8 mouse cellular contexts compared by ENCODE assay signal in genomic region chr3:152193635-152194097, GRCm38 (mm10). TPM values are rescaled to one million over a fixed set of nuclear protein-coding genes. Genes with fewer than 3 reads are reported as not detected.
DNase-seq lines count a peak whose midpoint lies in the region; ATAC-seq and TF ChIP-seq lines count a peak whose summit lies in the region.

No protein-coding gene starts in this region.

- in situ Hi-C loops in ES-E14 (cut with MboI; ENCODE audit: low sequenced_read_pairs in 2 of 2, unreplicated experiment in 2 of 2): no loop called here

- H3K4me2 ChIP-seq in forebrain, embryonic 16.5 days (ENCODE audit: low read length): peak overlapping the region; percentile 75
- peak overlapping the region; percentile 55 for H3K4me2 ChIP-seq in lung, embryonic 15.5 days

- no peaks in the 10 kb centered on the region for H3K9me3 ChIP-seq in ES-E14 (ENCODE audit: control insufficient read depth, insufficient read depth, low read depth, low read length)
- no peaks in the 10 kb centered on the region for H3K9me3 ChIP-seq in forebrain, embryonic 16.5 days (ENCODE audit: control insufficient read depth, low read length)
- H3K9me3 ChIP-seq in lung, embryonic 15.5 days: no peaks in the 10 kb centered on the region

- WGBS in forebrain, embryonic 16.5 days: under 1% methylated on average over 17 of the region's 17 CpGs
- WGBS in lung, embryonic 15.5 days: under 1% methylated on average over 17 of the region's 17 CpGs

- H3K27ac ChIP-seq in ES-E14 (ENCODE audit: insufficient read depth, low read depth, low read length, poor library complexity, severe bottlenecking): no peak overlapping the region
- peak overlapping the region; percentile 79 for H3K27ac ChIP-seq in forebrain, embryonic 16.5 days (ENCODE audit: low read length)
- H3K27ac ChIP-seq in lung, embryonic 15.5 days: peak overlapping the region; percentile 89

- no peaks in the 10 kb centered on the region for H3K36me3 ChIP-seq in ES-E14 (ENCODE audit: control insufficient read depth, insufficient read depth, low read length, poor library complexity, severe bottlenecking)
- no peaks in the 10 kb centered on the region for H3K36me3 ChIP-seq in forebrain, embryonic 16.5 days (ENCODE audit: control insufficient read depth, insufficient read depth)
- H3K36me3 ChIP-seq in lung, embryonic 15.5 days: no peaks in the 10 kb centered on the region

- peak; percentile 56 for DNase-seq in ES-E14 (ENCODE audit: low read depth, low spot score)
- peak; percentile 80 for DNase-seq in cerebellum, adult 11-12 months
- DNase-seq in heart, postnatal 4 days: peak; percentile 87
- peak; percentile 89 for DNase-seq in layer of hippocampus, adult 8-10 months (ENCODE audit: low spot score in 2 of 2)
- peak; percentile 87 for DNase-seq in ovary, adult 18-20 months (ENCODE audit: low spot score)
- peak; percentile 87 for DNase-seq in thymus, postnatal 0 days (ENCODE audit: low spot score)

- no peaks in the 10 kb centered on the region for H3K27me3 ChIP-seq in forebrain, embryonic 16.5 days (replicated peaks; ENCODE audit: control insufficient read depth, insufficient read depth, low read length)
- H3K27me3 ChIP-seq in lung, embryonic 15.5 days: no peaks in the 10 kb centered on the region

- peak; percentile 100 for ATAC-seq in forebrain, embryonic 16.5 days
- ATAC-seq in lung, embryonic 15.5 days (ENCODE audit: borderline replicate concordance, extremely low read depth, low FRiP score, low TSS enrichment): peak; percentile 93

- no peaks in the 10 kb centered on the region; a peak in 1 of 4 replicates for H3K4me1 ChIP-seq in ES-E14 (ENCODE audit: control insufficient read depth in 2 of 2, insufficient read depth in 2 of 2, low read length in 2 of 2, poor library complexity in 1 of 2)
- peaks cover 18% of the 10 kb centered on the region for H3K4me1 ChIP-seq in forebrain, embryonic 16.5 days (replicated peaks; ENCODE audit: control insufficient read depth, insufficient read depth, low read length)
- peaks cover 25% of the 10 kb centered on the region for H3K4me1 ChIP-seq in lung, embryonic 15.5 days

- peak overlapping the region; percentile 61; the same call in 1 of the 2 replicates for H3K9ac ChIP-seq in ES-E14 (ENCODE audit: insufficient read depth, low read depth, low read length, poor library complexity, severe bottlenecking)
- H3K9ac ChIP-seq in forebrain, embryonic 16.5 days (replicated peaks; ENCODE audit: low read depth, low read length): peak overlapping the region; percentile 58
- peak overlapping the region; percentile 53 for H3K9ac ChIP-seq in lung, embryonic 15.5 days

- H3K4me3 ChIP-seq in ES-E14 (ENCODE audit: insufficient read depth in 1 of 2, low read depth in 1 of 2, low read length in 2 of 2, poor library complexity in 1 of 2, severe bottlenecking in 1 of 2): peak overlapping the region in 1 of 2 experiments; percentile 24; a peak in 3 of 4 replicates
- peak overlapping the region; percentile 54 for H3K4me3 ChIP-seq in forebrain, embryonic 16.5 days (replicated peaks; ENCODE audit: low read length)
- peak overlapping the region; percentile 50 for H3K4me3 ChIP-seq in lung, embryonic 15.5 days

TF ChIP-seq in ES-E14, 5 proteins besides CTCF, POLR2A, EP300 and RAD21:
- no peak for TF ChIP-seq ZNF384 (IDR thresholded peaks at IDR 0.05; ENCODE audit: low read depth, low read length)
- TF ChIP-seq MAFK (IDR thresholded peaks at IDR 0.05; ENCODE audit: insufficient read depth, low read depth, low read length): no peak
- no peak for TF ChIP-seq ZC3H11A (IDR thresholded peaks at IDR 0.05; ENCODE audit: borderline replicate concordance, low read depth, low read length)
- TF ChIP-seq HCFC1 (IDR thresholded peaks at IDR 0.05; ENCODE audit: borderline replicate concordance, insufficient read depth, low read length): no peak
- no peak for TF ChIP-seq CHD2 (IDR thresholded peaks at IDR 0.05; ENCODE audit: low read depth, low read length)

RNA-seq across cellular contexts. Expression of gene Dnajb4, which starts 16.4 kb away (rescaled TPM):
- total RNA-seq in ES-E14 (2012; rRNA removed): 5.9 and 8.6 TPM in 2 replicates
- 36.3 and 39.8 TPM in 2 replicates for polyA plus RNA-seq in forebrain, embryonic 16.5 days (2015; fragmentation: Nextera tagmentation; extraction: Ambion mirVana)
- total RNA-seq in heart, postnatal 4 days (2021): 10 to 100 TPM; 58.3 to 62.3 TPM
- 10 to 100 TPM; 51.8 to 78.7 (median 62.1) TPM for total RNA-seq in layer of hippocampus, adult 8-10 months (2022)
- polyA plus RNA-seq in lung, embryonic 15.5 days (2015; fragmentation: Nextera tagmentation; extraction: Ambion mirVana): 38.2 and 41.4 TPM in 2 replicates
- polyA plus RNA-seq in thymus, postnatal 0 days (2015; fragmentation: Nextera tagmentation; extraction: Ambion mirVana): 35.3 and 37.0 TPM in 2 replicates

RNA-seq across cellular contexts. Expression of gene Fubp1, which starts 16.6 kb away (rescaled TPM):
- 242 and 244 TPM in 2 replicates for total RNA-seq in ES-E14 (2012; rRNA removed)
- 297 and 302 TPM in 2 replicates for polyA plus RNA-seq in forebrain, embryonic 16.5 days (2015; fragmentation: Nextera tagmentation; extraction: Ambion mirVana)
- 100 to 1,000 TPM in 1 of 2 experiments, 10 to 100 TPM in 1; 99.9 to 108 TPM for total RNA-seq in heart, postnatal 4 days (2021)
- 100 to 1,000 TPM; 114 to 141 (median 131) TPM for total RNA-seq in layer of hippocampus, adult 8-10 months (2022)
- 261 and 272 TPM in 2 replicates for polyA plus RNA-seq in lung, embryonic 15.5 days (2015; fragmentation: Nextera tagmentation; extraction: Ambion mirVana)
- 234 and 249 TPM in 2 replicates for polyA plus RNA-seq in thymus, postnatal 0 days (2015; fragmentation: Nextera tagmentation; extraction: Ambion mirVana)

RNA-seq across cellular contexts. Expression of gene Gipc2, which starts 27.6 kb away (rescaled TPM):
- total RNA-seq in ES-E14 (2012; rRNA removed): 0.76 and 0.95 TPM in 2 replicates
- polyA plus RNA-seq in forebrain, embryonic 16.5 days (2015; fragmentation: Nextera tagmentation; extraction: Ambion mirVana): 4.0 and 4.1 TPM in 2 replicates
- 1 to 10 TPM; 3.5 to 4.6 TPM for total RNA-seq in heart, postnatal 4 days (2021)
- total RNA-seq in layer of hippocampus, adult 8-10 months (2022): 1 to 10 TPM in 3 of 4 experiments, under 1 TPM in 1; 0.68 to 1.9 (median 1.5) TPM
- polyA plus RNA-seq in lung, embryonic 15.5 days (2015; fragmentation: Nextera tagmentation; extraction: Ambion mirVana): 10.0 and 11.2 TPM in 2 replicates
- polyA plus RNA-seq in thymus, postnatal 0 days (2015; fragmentation: Nextera tagmentation; extraction: Ambion mirVana): 1.1 and 1.4 TPM in 2 replicates
